Mouse (Mus musculus): ENCODE results near the gene Abca4.

DNA sequence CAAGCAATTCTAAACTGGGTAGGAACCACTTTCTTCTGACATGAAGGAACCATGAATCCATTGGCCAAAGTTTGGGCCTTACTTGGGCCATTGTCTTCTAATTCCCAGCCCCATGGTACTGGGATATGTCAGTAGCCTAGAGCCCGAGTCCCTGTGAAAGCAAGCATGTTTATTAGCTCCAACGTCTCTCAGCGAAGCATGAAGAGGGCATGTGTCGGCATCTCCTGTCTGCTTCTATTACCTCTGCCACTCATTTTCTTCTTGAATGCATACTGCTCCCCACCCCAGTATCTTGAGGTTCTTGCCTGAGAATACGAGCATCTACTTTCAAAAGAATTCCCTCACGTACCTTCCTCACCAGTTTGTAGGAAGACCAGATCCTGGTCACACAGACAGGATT lies 161.5 kb downstream of the Abca4 start:
- no peak for TF ChIP-seq POLR2A (IDR thresholded peaks at IDR 0.05; ENCODE audit: insufficient read length, low read depth)
- no peak for TF ChIP-seq E2F4 (IDR thresholded peaks at IDR 0.05; ENCODE audit: insufficient read depth)
- TF ChIP-seq USF1 (IDR thresholded peaks at IDR 0.05; ENCODE audit: low read depth) = no peak
- no peak for TF ChIP-seq TCF12 (IDR thresholded peaks at IDR 0.05; ENCODE audit: insufficient read depth, poor library complexity, severe bottlenecking)
- TF ChIP-seq MAX (IDR thresholded peaks at IDR 0.05; ENCODE audit: low read depth) = no peak
- no peak for TF ChIP-seq CEBPB (IDR thresholded peaks at IDR 0.05; ENCODE audit: insufficient read depth, poor library complexity, severe bottlenecking)
- TF ChIP-seq MYOG (IDR thresholded peaks at IDR 0.05; ENCODE audit: control insufficient read depth in 1 of 3, insufficient read depth in 1 of 3, insufficient read length in 2 of 3, low read depth in 2 of 3) = no peak
- TF ChIP-seq TCF3 (IDR thresholded peaks at IDR 0.05; ENCODE audit: insufficient read length, low read depth) = no peak

All from myocyte (in vitro differentiated cells).